In the genomic region with DNA sequence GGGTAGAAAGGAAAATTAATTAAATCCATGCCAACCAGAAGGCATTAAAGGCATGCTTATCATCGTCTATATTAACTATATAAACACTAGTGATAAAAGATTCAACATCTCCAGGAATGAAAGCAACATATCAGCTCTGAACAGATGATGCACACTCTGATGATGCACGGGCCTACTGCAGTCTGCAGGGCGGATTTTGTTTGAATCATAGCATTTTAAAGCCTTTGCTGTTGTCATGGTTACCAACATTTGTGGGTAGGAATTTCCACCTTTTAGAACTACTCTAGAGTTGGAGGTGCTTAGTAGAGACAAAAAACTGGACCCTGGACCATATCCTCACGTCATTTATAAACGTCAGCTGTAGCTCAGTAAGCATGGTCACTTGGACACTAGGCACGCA, we compare ENCODE assay signal across 25 mouse cellular contexts.
DNase-seq lines count a peak whose midpoint lies in the region; ATAC-seq and TF ChIP-seq lines count a peak whose summit lies in the region.
"Had no signal": no experiment of that assay in that cellular context is flagged by ENCODE, and none has a peak within 500 bp of the region (broad histone marks: within the 10 kb centered on the region; RNA-seq: fewer than 3 reads in every experiment).

No protein-coding gene starts in this region.

- no peak overlapping the region for H3K4me2 ChIP-seq in forebrain, postnatal 0 days (ENCODE audit: low read depth)
- no peak overlapping the region for H3K4me2 ChIP-seq in forebrain, embryonic 12.5 days
- H3K4me2 ChIP-seq: embryonic facial prominence, embryonic 12.5 days; embryonic facial prominence, embryonic 15.5 days; forebrain, embryonic 15.5 days; heart, embryonic 12.5 days; heart, embryonic 15.5 days; hindbrain, embryonic 13.5 days had no signal

- H3K27me3 ChIP-seq in forebrain, postnatal 0 days (ENCODE audit: insufficient read depth, low read length) = no peaks in the 10 kb centered on the region
- H3K27me3 ChIP-seq in forebrain, embryonic 12.5 days = 0 out of 2 replicates have a peak, but pooled peaks cover 4% of the 10 kb centered on the region
- H3K27me3 ChIP-seq: embryonic facial prominence, embryonic 12.5 days; embryonic facial prominence, embryonic 15.5 days; forebrain, embryonic 15.5 days; heart, embryonic 12.5 days; heart, embryonic 15.5 days; hindbrain, embryonic 13.5 days had no signal

- peaks cover 3% of the 10 kb centered on the region; the same call in 1 of the 2 replicates for H3K36me3 ChIP-seq in forebrain, postnatal 0 days (ENCODE audit: insufficient read depth)
- H3K36me3 ChIP-seq in forebrain, embryonic 12.5 days (replicated peaks) = no peaks in the 10 kb centered on the region
- H3K36me3 ChIP-seq: embryonic facial prominence, embryonic 12.5 days; embryonic facial prominence, embryonic 15.5 days; forebrain, embryonic 15.5 days; heart, embryonic 15.5 days had no signal

- no peak for TF ChIP-seq CTCF in forebrain, postnatal 0 days (IDR thresholded peaks at IDR 0.05; ENCODE audit: low read depth)

- H3K27ac ChIP-seq in forebrain, postnatal 0 days (ENCODE audit: low read depth, low read length) = no peak overlapping the region
- no peak overlapping the region for H3K27ac ChIP-seq in forebrain, embryonic 12.5 days
- H3K27ac ChIP-seq: embryonic facial prominence, embryonic 12.5 days; embryonic facial prominence, embryonic 15.5 days; forebrain, embryonic 15.5 days; heart, embryonic 15.5 days; hindbrain, embryonic 10.5 days; hindbrain, embryonic 13.5 days had no signal

- H3K9ac ChIP-seq in forebrain, postnatal 0 days = no peak overlapping the region
- no peak overlapping the region for H3K9ac ChIP-seq in forebrain, embryonic 12.5 days
- H3K9ac ChIP-seq: embryonic facial prominence, embryonic 12.5 days; embryonic facial prominence, embryonic 15.5 days; forebrain, embryonic 15.5 days; heart, embryonic 12.5 days; heart, embryonic 15.5 days; hindbrain, embryonic 13.5 days had no signal

- peak; percentile 59; the same call in 1 of the 2 replicates for ATAC-seq in forebrain, postnatal 0 days
- no peak for ATAC-seq in forebrain, embryonic 12.5 days (ENCODE audit: low FRiP score)
- ATAC-seq: activated CD4-positive, CD25-positive, alpha-beta regulatory T cell, adult 4 months; forebrain, embryonic 15.5 days; hindbrain, embryonic 16.5 days had no signal

- DNase-seq in forebrain, postnatal 0 days = no peak
- peak; percentile 27 for DNase-seq in layer of hippocampus, adult 9-10 months (ENCODE audit: low spot score)
- no peak for DNase-seq in layer of hippocampus, postnatal 25 days (ENCODE audit: extremely low spot score in 1 of 2, low spot score in 1 of 2)
- DNase-seq in brain, adult 2 months (ENCODE audit: low read depth, low spot score) = peak; percentile 60
- DNase-seq in right cerebral cortex, postnatal 25 days = no peak
- DNase-seq: adrenal gland, adult 8-10 months; adrenal gland, postnatal 36 days; cerebellum, adult 11 months; cerebellum, adult 2 months; cerebellum, adult 9-11 months; cerebellum, postnatal 25 days; gastrocnemius, postnatal 25 days; heart, adult 18-20 months; heart, postnatal 10 days; heart, postnatal 36 days had no signal

- H3K4me1 ChIP-seq in forebrain, postnatal 0 days (ENCODE audit: insufficient read depth) = no peaks in the 10 kb centered on the region
- H3K4me1 ChIP-seq in forebrain, embryonic 12.5 days = no peaks in the 10 kb centered on the region
- H3K4me1 ChIP-seq: embryonic facial prominence, embryonic 12.5 days; embryonic facial prominence, embryonic 15.5 days; forebrain, embryonic 15.5 days; heart, embryonic 12.5 days; heart, embryonic 15.5 days; hindbrain, embryonic 13.5 days had no signal

- WGBS in forebrain, postnatal 0 days = 64% methylated on average over 6 of the region's 6 CpGs
- 81% methylated on average over 6 of the region's 6 CpGs for WGBS in forebrain, embryonic 12.5 days

- no peaks in the 10 kb centered on the region for H3K9me3 ChIP-seq in forebrain, postnatal 0 days (ENCODE audit: low read length)
- H3K9me3 ChIP-seq in forebrain, embryonic 12.5 days = no peaks in the 10 kb centered on the region
- H3K9me3 ChIP-seq: embryonic facial prominence, embryonic 12.5 days; embryonic facial prominence, embryonic 15.5 days; forebrain, embryonic 15.5 days; heart, embryonic 12.5 days; heart, embryonic 15.5 days; hindbrain, embryonic 10.5 days; hindbrain, embryonic 13.5 days had no signal

- H3K4me3 ChIP-seq in forebrain, postnatal 0 days (ENCODE audit: low read depth, low read length) = no peak overlapping the region
- no peak overlapping the region for H3K4me3 ChIP-seq in forebrain, embryonic 12.5 days (replicated peaks)
- H3K4me3 ChIP-seq: embryonic facial prominence, embryonic 12.5 days; embryonic facial prominence, embryonic 15.5 days; forebrain, embryonic 15.5 days; heart, embryonic 12.5 days; heart, embryonic 15.5 days; hindbrain, embryonic 10.5 days; hindbrain, embryonic 13.5 days had no signal

Comparison
In these comparisons a context has a peak if more than half of its experiments do, and no peak if none do; other contexts are left out.
1. DNase-seq: peak in layer of hippocampus, adult 9-10 months (single experiment) and brain, adult 2 months (single experiment); none in forebrain, postnatal 0 days (single experiment), layer of hippocampus, postnatal 25 days (0 of 2) and right cerebral cortex, postnatal 25 days (single experiment).